Mouse (Mus musculus): ENCODE measurements at regions not wholly inside any gene's neighbourhood (a gene's known extent, or its start where the extent isn't known, plus 50 kb on each side); places are given as distances from the start of the nearest gene placed in this dataset.

DNA sequence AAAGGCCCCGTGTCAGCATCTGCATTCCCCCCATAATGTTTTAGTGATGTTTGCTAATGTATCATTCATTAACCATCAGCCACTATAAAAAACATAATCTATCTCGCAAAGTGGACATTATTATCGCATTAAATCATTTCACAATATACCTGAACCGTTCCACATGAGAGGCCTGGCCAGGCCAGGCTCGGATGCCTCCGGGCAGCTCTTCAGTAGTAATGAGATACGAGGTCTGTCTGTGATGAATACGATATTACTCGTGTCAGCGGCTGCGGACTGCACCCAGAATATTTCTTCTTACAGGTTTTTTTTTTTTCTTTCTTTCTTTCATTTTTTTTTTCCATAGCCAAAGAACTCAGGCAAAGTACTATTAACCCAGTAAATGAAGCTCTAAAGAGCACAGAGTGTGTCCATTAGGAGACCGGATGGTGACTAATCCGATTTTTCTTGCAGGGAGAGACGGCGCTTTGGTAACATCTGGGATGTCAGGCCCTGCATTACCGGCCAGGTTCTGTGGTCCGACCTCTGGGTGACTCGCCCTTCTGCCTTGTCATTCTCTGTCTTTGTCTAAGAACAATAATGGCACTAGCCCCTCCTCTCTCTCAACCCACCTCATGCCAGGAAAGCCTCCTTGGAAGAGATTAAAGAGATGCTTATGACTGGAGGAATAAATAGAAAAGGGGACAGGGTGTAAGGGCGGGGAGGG is 145.5 kb downstream of the Slc35b3 start:
- Histone ChIP-seq H3K4me1 (ENCODE audit: insufficient read depth, low read length) (no peaks in the 10 kb centered on the region), H3K36me3 (ENCODE audit: insufficient read depth, low read length) (no peaks in the 10 kb centered on the region), H3K4me2 (ENCODE audit: low read depth, low read length, poor library complexity, severe bottlenecking) (no peak overlapping the region), H3K4me3 (ENCODE audit: low read depth, low read length) (no peak overlapping the region), H3K27ac (ENCODE audit: low read depth, low read length) (no peak overlapping the region), H3K27me3 (ENCODE audit: insufficient read depth, low read length) (no peaks in the 10 kb centered on the region), H3K9me3 (ENCODE audit: low read length) (no peaks in the 10 kb centered on the region), H3K9ac (replicated peaks; ENCODE audit: low read length, poor library complexity, severe bottlenecking) (no peak overlapping the region)
- 47% methylated on average over 19 of the region's 19 CpGs for WGBS
- ATAC-seq (ENCODE audit: low FRiP score), result no peak
- no peak for DNase-seq (ENCODE audit: low spot score)
- no peak for TF ChIP-seq CTCF (IDR thresholded peaks at IDR 0.05)

- H3K27ac ChIP-seq (ENCODE audit: low read depth, low read length), result no peak overlapping the region
- 75% methylated on average over 11 of the region's 11 CpGs for WGBS
- H3K4me2 ChIP-seq (ENCODE audit: low read depth, low read length, poor library complexity, severe bottlenecking), result no peak overlapping the region
- no peak overlapping the region for H3K9ac ChIP-seq (replicated peaks; ENCODE audit: low read length, poor library complexity, severe bottlenecking)
- no peak for TF ChIP-seq CTCF (IDR thresholded peaks at IDR 0.05)
- no peaks in the 10 kb centered on the region for H3K36me3 ChIP-seq (ENCODE audit: insufficient read depth, low read length)
- H3K4me1 ChIP-seq (ENCODE audit: insufficient read depth, low read length), result no peaks in the 10 kb centered on the region
- H3K9me3 ChIP-seq (ENCODE audit: low read length), result no peaks in the 10 kb centered on the region
- no peaks in the 10 kb centered on the region for H3K27me3 ChIP-seq (ENCODE audit: insufficient read depth, low read length)
- DNase-seq (ENCODE audit: low spot score) (peak; percentile 29), ATAC-seq (ENCODE audit: low FRiP score) (no peak)
- no peak overlapping the region for H3K4me3 ChIP-seq (ENCODE audit: low read depth, low read length)
Observed at GRCm38 (mm10) chr13:38798514-38798913, 139.7 kb upstream of the Eef1e1 start.

DNA sequence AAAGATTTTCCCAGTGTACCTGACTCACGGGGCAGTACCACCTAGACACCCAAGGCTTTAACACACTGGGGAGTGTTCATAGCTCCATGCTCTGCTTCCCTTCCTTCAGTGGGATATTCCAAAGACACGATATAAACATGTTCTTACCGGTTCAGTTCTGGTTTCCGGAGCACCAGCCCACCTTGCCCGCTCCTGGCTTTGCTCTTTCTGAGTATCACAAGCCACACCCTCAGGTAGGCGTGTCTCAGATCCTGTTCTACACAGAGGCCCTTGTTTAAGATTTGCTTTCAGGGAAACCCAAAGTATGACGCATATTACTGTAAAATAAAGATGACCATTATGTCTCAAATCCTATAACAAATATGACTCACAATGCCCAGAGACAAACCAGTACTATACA is 134.6 kb upstream of the Eef1e1 start:
- ATAC-seq (ENCODE audit: low FRiP score) (no peak), DNase-seq (ENCODE audit: low spot score) (no peak)
- no peak overlapping the region for H3K4me2 ChIP-seq (ENCODE audit: low read depth, low read length, poor library complexity, severe bottlenecking)
- TF ChIP-seq CTCF (IDR thresholded peaks at IDR 0.05), result no peak
- H3K9me3 ChIP-seq (ENCODE audit: low read length), result no peaks in the 10 kb centered on the region
- no peak overlapping the region for H3K4me3 ChIP-seq (ENCODE audit: low read depth, low read length)
- WGBS, result 46% methylated on average over 7 of the region's 7 CpGs
- no peaks in the 10 kb centered on the region for H3K27me3 ChIP-seq (ENCODE audit: insufficient read depth, low read length)
- no peak overlapping the region for H3K9ac ChIP-seq (replicated peaks; ENCODE audit: low read length, poor library complexity, severe bottlenecking)
- H3K4me1 ChIP-seq (ENCODE audit: insufficient read depth, low read length), result no peaks in the 10 kb centered on the region
- H3K36me3 ChIP-seq (ENCODE audit: insufficient read depth, low read length), result no peaks in the 10 kb centered on the region
- H3K27ac ChIP-seq (ENCODE audit: low read depth, low read length), result no peak overlapping the region

DNA sequence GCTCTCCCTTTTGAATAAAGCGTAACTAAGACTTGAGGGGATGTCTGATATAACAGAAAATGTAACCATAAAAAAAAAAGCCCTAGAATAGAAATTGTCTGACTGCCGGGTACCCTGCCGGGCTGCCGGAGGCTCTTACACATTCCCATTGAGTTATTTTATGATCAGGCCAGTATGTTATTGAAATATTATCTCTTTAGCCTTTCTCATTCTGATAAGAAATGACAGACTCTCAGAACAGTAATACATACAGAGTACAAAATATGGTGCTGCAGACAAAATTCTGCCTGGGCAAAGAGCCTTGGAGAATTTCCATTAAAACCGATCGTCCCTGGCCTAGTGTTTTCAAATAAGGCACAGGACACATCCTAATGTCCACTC is 121.8 kb upstream of the Eef1e1 start:
- Histone ChIP-seq H3K27ac (ENCODE audit: low read depth, low read length) (no peak overlapping the region), H3K4me3 (ENCODE audit: low read depth, low read length) (no peak overlapping the region), H3K9ac (replicated peaks; ENCODE audit: low read length, poor library complexity, severe bottlenecking) (no peak overlapping the region), H3K9me3 (ENCODE audit: low read length) (no peaks in the 10 kb centered on the region), H3K36me3 (ENCODE audit: insufficient read depth, low read length) (no peaks in the 10 kb centered on the region), H3K27me3 (ENCODE audit: insufficient read depth, low read length) (no peaks in the 10 kb centered on the region), H3K4me1 (ENCODE audit: insufficient read depth, low read length) (0 out of 2 replicates have a peak, but pooled peaks cover 4% of the 10 kb centered on the region), H3K4me2 (ENCODE audit: low read depth, low read length, poor library complexity, severe bottlenecking) (no peak overlapping the region)
- TF ChIP-seq CTCF (IDR thresholded peaks at IDR 0.05), result no peak
- WGBS, result 23% methylated on average over 6 of the region's 6 CpGs
- ATAC-seq (ENCODE audit: low FRiP score) (no peak), DNase-seq (ENCODE audit: low spot score) (no peak)

- ATAC-seq (ENCODE audit: low FRiP score) (no peak), DNase-seq (ENCODE audit: low spot score) (peak; percentile 44)
- no peak overlapping the region for H3K9ac ChIP-seq (replicated peaks; ENCODE audit: low read length, poor library complexity, severe bottlenecking)
- WGBS, result 21% methylated on average over 14 of the region's 14 CpGs
- 0 out of 2 replicates have a peak, but pooled peaks cover 4% of the 10 kb centered on the region for H3K4me1 ChIP-seq (ENCODE audit: insufficient read depth, low read length)
- no peak for TF ChIP-seq CTCF (IDR thresholded peaks at IDR 0.05)
- H3K9me3 ChIP-seq (ENCODE audit: low read length), result no peaks in the 10 kb centered on the region
- H3K4me2 ChIP-seq (ENCODE audit: low read depth, low read length, poor library complexity, severe bottlenecking), result no peak overlapping the region
- H3K4me3 ChIP-seq (ENCODE audit: low read depth, low read length), result no peak overlapping the region
- no peaks in the 10 kb centered on the region for H3K36me3 ChIP-seq (ENCODE audit: insufficient read depth, low read length)
- no peaks in the 10 kb centered on the region for H3K27me3 ChIP-seq (ENCODE audit: insufficient read depth, low read length)
- no peak overlapping the region for H3K27ac ChIP-seq (ENCODE audit: low read depth, low read length)
Observed at GRCm38 (mm10) chr13:38779984-38780629, 121.2 kb upstream of the Eef1e1 start.

DNA sequence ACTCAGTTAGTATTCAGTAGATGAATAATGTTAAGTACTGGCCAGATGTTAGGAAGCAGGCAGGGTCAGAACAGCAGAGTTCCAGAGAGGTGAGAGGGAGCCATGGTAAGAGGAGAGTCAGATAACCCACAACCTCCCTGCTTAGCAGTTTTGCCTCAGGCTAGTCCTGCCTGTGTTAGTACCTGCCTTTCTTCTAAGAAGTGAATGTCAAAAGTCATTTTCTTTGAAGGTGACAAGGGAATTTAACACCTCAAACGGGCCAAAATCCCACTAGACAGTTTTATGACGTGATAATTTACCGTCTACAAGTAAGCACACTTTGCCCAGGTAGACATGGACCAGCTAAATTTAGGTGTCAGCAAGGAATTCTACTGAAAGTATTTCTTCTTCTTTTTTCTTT is 117.7 kb upstream of the Eef1e1 start:
- DNase-seq (ENCODE audit: low spot score), result no peak
- H3K9me3 ChIP-seq (ENCODE audit: low read length), result no peaks in the 10 kb centered on the region

More for the DNA sequence above, 117.7 kb upstream of the Eef1e1 start:
- no peak overlapping the region for H3K27ac ChIP-seq (ENCODE audit: low read depth, low read length)
- H3K4me3 ChIP-seq (ENCODE audit: low read depth, low read length), result no peak overlapping the region
- no peak for TF ChIP-seq CTCF (IDR thresholded peaks at IDR 0.05)
- no peak overlapping the region for H3K9ac ChIP-seq (replicated peaks; ENCODE audit: low read length, poor library complexity, severe bottlenecking)
- H3K4me1 ChIP-seq (ENCODE audit: insufficient read depth, low read length), result 0 out of 2 replicates have a peak, but pooled peaks cover 4% of the 10 kb centered on the region
- ATAC-seq (ENCODE audit: low FRiP score), result no peak
- H3K36me3 ChIP-seq (ENCODE audit: insufficient read depth, low read length), result no peaks in the 10 kb centered on the region
- 82% methylated on average over 3 of the region's 3 CpGs for WGBS
- H3K27me3 ChIP-seq (ENCODE audit: insufficient read depth, low read length), result no peaks in the 10 kb centered on the region
- H3K4me2 ChIP-seq (ENCODE audit: low read depth, low read length, poor library complexity, severe bottlenecking), result no peak overlapping the region
